Mouse (Mus musculus) stomach, postnatal 0 days (tissue): ENCODE measurements around the gene Hist1h1c.

Experiments used
- CTCF ChIP-seq: IDR thresholded peaks from 2 replicates; pipeline ENCODE4 v1.5.1; 2016; ENCODE audit warnings: antibody characterized with exemption, low read depth, mild to moderate bottlenecking, moderate library complexity
- EP300 ChIP-seq: optimal IDR thresholded peaks from 2 replicates; pipeline ENCODE3; 2016; ENCODE audit warnings: antibody characterized with exemption

GRCm38 (mm10) chr13:23765172-23765513 is 26.5 kb downstream of the Hist1h1c start:
- TF ChIP-seq CTCF (no peak), EP300 (no peak)
